Comparison of ENCODE assay signal across 24 mouse cellular contexts in genomic region chr11:102902107-102902506, GRCm38 (mm10). TPM values are rescaled to one million over a fixed set of nuclear protein-coding genes. Genes with fewer than 3 reads are reported as not detected.
"Had no signal": no experiment of that assay in that cellular context is flagged by ENCODE, and none has a peak within 500 bp of the region (broad histone marks: within the 10 kb centered on the region; RNA-seq: fewer than 3 reads in every experiment).

No protein-coding gene starts in this region.

- H3K4me3 ChIP-seq: midbrain, embryonic 10.5 days; midbrain, embryonic 12.5 days; myocyte; neural tube, embryonic 13.5 days; neural tube, embryonic 15.5 days had no signal

- H3K36me3 ChIP-seq: neural tube, embryonic 15.5 days had no signal

- H3K4me2 ChIP-seq: lung, embryonic 14.5 days; midbrain, embryonic 12.5 days; neural tube, embryonic 13.5 days; neural tube, embryonic 15.5 days had no signal

- ATAC-seq: midbrain, embryonic 16.5 days had no signal

- H3K4me1 ChIP-seq: midbrain, embryonic 12.5 days had no signal

- H3K9ac ChIP-seq: lung, embryonic 14.5 days; midbrain, embryonic 12.5 days; neural tube, embryonic 13.5 days; neural tube, embryonic 15.5 days had no signal

- H3K9me3 ChIP-seq: midbrain, embryonic 10.5 days; midbrain, embryonic 12.5 days; neural tube, embryonic 13.5 days; neural tube, embryonic 15.5 days had no signal

- DNase-seq: lung, adult 18-20 months; lung, embryonic 14.5 days; lung, postnatal 10 days; lung, postnatal 4 days; midbrain, embryonic 14.5 days; right cerebral cortex, adult 18-20 months; right cerebral cortex, postnatal 25 days; right cerebral cortex, postnatal 4 days; spleen, adult 18-20 months; thymus, adult 18-20 months; thymus, postnatal 14 days; thymus, postnatal 36 days had no signal

- H3K27ac ChIP-seq: midbrain, embryonic 10.5 days; midbrain, embryonic 12.5 days; neural tube, embryonic 13.5 days; neural tube, embryonic 15.5 days had no signal

RNA-seq across cellular contexts. Expression of gene Gfap, which starts 1.4 kb away (rescaled TPM):
- polyA plus RNA-seq: midbrain, embryonic 12.5 days had no signal

RNA-seq across cellular contexts. Expression of gene Fam187a, which starts 17.1 kb away (rescaled TPM):
- total RNA-seq: megakaryocyte, adult 5-6 weeks; megakaryocyte-erythroid progenitor cell, adult 5-6 weeks had no signal
- polyA plus RNA-seq: lung, embryonic 14.5 days; midbrain, embryonic 10.5 days; midbrain, embryonic 12.5 days; midbrain, embryonic 14.5 days; midbrain, embryonic 16.5 days; myocyte; neural tube, embryonic 11.5 days; neural tube, embryonic 13.5 days; neural tube, embryonic 15.5 days; small intestine, adult 2 months; stomach, embryonic 14.5 days; thymus, postnatal 0 days had no signal

RNA-seq across cellular contexts. Expression of gene Ccdc103, which starts 21.1 kb away (rescaled TPM):
- total RNA-seq: megakaryocyte, adult 5-6 weeks; megakaryocyte-erythroid progenitor cell, adult 5-6 weeks had no signal
- polyA plus RNA-seq: small intestine, adult 2 months had no signal
